Mouse (Mus musculus) telencephalon, adult 2 months (tissue): ENCODE data around the gene Foxj1.

Experiments used
- DNase-seq: peaks from one replicate; pipeline ENCODE4 v3.0.0-alpha.2; 2011; ENCODE audit warnings: low read depth, low spot score

Gene Foxj1

DNA sequence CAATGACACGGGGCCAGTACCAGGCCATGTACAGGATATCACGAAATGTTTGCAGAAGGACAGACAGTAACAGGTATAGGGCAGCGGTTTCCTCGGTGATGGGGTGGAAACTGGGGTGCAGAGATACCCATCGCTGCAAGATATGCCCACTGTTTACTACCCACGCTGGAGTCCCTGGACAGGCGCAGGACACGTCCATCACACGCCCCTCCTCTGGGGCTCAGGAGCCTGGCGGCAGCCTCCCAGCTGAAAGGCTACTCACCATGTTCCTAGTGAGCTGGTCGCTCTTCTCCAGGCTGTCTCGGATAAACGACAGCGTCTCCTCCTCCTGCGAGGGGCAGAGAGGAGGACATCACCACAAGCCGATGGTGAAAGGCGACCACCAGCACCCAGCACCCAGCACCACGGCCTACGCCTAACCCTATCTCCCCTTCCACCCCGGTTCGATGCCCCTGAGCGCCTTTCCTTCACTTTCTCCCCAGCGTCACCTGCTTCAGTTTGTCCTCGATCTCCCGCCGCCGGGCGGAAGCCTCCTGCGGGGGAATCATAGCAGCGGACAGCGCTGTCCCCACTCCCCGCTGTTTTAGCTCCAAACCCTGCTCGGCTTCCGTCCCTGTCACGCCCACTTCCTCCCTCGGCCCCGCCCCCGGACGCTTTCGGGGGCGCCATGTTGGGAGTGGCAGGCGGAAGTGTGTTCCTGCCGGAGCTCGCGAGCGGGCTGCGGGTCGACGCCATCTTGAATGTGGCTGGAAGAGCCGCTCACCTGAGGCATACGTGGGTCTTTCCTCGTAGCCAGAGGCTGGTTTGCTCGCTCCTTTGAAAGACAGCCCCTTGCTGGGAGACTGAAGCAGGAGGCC is 28.8 kb downstream of the Foxj1 start:
- peak; percentile 87 for DNase-seq

GRCm38 (mm10) chr11:116305423-116305822 is 29.8 kb downstream of the Foxj1 start:
- no peak for DNase-seq

DNA sequence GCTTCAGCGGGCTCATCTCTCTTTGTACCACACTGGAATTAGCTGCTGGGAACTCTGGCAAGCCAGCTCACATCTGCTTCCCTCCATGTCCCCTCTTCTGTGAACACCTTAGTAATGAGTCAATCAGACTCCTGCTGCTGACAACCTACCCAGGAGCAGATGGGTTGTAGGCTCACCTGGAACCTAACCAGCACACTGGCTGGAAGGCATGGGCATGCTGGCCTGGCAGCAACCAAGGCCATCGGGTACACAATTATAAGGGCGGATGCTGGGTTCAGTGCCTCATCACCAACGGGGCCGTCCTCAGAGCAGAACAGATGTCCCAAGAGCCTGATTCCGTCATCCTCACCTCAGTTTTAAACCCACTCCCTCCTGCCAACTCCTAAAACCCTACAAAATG is 36.6 kb downstream of the Foxj1 start:
- no peak for DNase-seq

GRCm38 (mm10) chr11:116298221-116298620 is 37.0 kb downstream of the Foxj1 start:
- no peak for DNase-seq

GRCm38 (mm10) chr11:116297017-116297416 is 38.2 kb downstream of the Foxj1 start:
- no peak for DNase-seq

- no peak for DNase-seq
Observed at GRCm38 (mm10) chr11:116296191-116296734, 38.9 kb downstream of the Foxj1 start.

- DNase-seq = no peak
Observed at GRCm38 (mm10) chr11:116294319-116294718, 40.9 kb downstream of the Foxj1 start.

DNA sequence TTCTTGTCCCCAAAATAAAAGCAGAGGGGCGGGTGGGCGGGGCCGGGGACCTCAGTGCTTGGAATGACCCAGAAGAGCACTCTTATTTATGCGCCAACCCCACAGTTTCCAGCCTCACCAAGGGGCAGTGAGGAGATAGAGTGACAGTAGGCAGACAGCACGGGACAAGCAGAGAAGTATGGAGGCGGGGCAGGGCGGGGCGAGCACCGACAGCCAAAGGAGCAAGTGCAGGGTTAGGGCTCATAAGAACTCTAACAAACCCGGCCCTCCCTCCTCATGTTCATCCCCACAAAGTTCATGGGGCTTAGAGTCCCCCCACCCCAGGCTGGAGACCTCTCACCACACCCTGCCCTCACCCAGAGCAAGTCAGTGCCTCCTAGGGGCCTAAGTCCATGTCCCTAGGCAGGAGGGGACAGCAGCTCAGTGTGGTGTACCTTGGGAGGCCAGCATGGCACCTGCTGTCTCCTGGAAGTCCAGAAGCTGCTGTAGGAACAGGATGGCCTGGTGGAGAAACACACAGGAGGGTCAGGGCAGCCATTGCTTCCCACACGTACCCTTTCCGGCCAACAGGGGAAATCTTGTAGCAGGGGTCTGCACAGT is 41.6 kb downstream of the Foxj1 start:
- no peak for DNase-seq

DNA sequence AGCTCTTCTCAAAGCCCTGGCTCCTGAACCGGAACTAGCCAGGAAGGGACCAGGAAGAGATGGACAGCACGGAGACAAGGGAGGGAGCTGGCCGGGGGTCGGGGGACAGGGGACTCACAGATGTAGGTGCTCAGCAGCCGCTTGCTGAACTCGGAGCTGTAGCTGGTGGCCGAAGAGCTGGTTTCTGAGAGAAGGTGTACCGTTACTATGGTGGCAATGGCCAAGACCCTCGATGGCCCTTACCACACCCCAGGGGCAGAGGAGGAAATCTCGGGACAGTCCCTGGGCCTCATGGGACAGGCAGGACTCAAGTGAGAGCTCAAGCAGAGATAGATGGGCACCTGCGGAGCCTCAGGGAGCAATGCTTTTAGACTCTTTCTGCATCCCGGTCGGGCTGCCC is 42.8 kb downstream of the Foxj1 start:
- no peak for DNase-seq

- no peak for DNase-seq
Observed at GRCm38 (mm10) chr11:116290556-116290955, 44.6 kb downstream of the Foxj1 start.

DNA sequence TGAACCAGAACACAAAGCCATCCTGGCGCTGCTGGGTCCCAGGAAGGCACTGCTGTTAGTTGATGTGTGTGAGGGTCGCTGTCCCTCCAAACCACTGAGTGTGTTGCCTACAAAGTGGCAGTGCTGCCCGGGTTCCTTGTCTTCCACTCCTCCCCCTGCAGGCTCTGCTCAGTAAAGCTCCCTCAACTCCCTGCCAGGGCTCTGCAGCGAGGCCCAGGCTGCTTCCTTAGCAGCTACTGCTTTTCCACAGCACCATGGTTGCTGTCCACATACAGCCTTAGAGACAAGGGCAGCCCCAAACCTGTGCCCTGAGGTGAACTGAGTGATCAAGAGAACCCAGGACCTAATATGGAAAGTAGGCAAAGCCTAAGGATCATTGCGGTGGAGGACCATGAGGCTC is 47.8 kb downstream of the Foxj1 start:
- DNase-seq = no peak

DNA sequence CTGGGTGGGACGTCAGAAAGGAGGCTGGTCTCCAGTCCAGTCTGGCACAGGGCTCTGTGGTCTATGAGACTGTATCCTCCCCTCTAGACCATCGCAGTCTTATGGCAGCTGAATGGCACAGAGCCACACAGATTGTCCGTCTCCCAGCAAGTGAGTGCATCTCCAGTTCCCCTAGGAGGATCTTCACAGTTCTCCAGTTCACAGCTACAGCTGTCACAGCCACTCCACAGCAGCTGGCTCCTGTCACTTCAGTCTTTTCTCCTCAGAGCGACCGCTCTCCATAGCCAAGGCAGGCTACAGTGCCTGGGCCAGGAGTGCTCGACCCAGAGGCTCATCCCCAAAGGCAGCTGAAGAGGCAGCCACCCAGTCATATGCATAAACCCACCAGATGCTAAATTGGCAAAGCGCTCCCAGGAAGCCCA is 49.4 kb downstream of the Foxj1 start:
- DNase-seq = no peak

DNA sequence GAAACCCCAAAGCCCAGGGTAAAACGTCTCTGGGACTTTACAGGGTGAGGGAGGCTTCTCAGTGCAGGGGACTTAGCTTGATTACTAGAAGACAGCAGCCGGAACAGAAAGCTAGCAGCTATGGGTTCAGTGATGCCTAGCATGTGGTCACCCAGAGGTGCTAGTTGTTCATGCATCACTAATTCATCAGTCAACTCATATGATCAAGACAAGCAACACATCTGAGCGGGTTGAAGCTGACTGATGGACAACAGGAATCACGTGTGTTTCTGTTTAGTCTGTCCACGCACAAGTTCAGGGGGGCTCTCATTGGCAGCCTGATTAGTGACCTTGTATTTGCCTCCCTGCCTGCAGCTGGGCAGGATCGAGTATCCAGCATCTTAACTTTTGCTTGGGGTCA is 51.2 kb downstream of the Foxj1 start:
- no peak for DNase-seq

DNA sequence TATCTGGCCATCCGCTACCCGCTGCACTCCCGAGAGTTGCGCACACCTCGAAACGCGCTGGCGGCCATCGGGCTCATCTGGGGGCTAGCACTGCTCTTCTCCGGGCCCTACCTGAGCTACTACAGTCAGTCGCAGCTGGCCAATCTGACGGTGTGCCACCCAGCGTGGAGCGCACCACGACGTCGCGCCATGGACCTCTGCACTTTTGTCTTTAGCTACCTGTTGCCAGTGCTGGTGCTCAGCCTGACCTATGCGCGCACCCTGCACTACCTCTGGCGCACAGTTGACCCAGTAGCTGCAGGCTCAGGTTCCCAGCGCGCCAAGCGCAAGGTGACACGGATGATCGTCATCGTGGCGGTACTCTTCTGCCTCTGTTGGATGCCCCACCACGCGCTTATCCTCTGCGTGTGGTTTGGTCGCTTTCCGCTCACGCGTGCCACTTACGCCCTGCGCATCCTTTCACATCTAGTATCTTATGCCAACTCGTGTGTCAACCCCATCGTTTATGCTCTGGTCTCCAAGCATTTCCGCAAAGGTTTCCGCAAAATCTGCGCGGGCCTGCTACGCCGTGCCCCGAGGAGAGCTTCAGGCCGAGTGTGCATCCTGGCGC is 52.2 kb downstream of the Foxj1 start:
- no peak for DNase-seq

DNA sequence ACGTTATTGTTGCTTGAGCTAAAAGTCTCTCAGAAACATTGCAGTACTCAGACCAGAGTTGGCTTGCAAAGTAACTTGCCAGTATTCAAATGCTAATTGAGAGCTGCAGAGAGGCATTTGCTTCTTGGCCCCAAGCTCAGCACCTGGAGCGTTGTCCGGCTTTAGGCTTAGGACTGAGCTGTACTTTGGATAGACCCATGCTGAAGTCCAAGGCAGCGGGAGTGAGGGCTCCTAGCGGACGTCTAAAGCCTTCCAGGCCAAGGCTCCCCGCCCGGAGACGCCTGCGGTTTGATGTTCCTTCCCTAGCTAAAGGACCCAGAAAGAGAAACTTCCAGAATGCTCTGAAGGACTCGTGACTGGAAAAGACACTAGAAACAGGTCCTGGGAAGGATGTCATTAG is 53.1 kb downstream of the Foxj1 start:
- no peak for DNase-seq

DNA sequence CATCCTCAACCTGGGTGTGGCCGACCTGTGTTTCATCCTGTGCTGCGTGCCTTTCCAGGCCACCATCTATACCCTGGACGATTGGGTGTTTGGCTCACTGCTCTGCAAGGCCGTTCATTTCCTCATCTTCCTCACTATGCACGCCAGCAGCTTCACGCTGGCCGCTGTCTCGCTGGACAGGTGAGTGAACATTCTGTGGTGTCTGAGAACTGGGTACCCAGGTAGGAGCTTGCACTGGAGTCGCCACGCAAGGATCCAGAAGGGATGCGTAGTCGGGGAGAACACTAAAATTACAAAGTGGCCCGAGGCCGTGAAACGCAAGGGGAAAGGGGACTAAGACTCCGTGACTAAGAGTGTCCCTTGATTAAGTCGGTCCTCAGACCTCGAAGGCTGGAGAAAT is 53.5 kb downstream of the Foxj1 start:
- no peak for DNase-seq

GRCm38 (mm10) chr11:116280751-116281663 is 54.2 kb downstream of the Foxj1 start, which contains the start of gene Galr2:
TSS of gene Galr2 (plus strand) at chr11:116280939.
- DNase-seq = no peak
